Mouse (Mus musculus) mammary gland, adult 2 months (tissue): ENCODE results near the gene Zfp869. TPM values are rescaled to one million over a fixed set of nuclear protein-coding genes. Genes with fewer than 3 reads are reported as not detected.

Experiments
- polyA plus RNA-seq: library from polyadenylated mRNA; depleted of rRNA; stranded (reverse); fragments of >200 nt; gene quantifications from 2 replicates; pipeline ENCODE4 v1.2.3, GENCODE M21; 2012; ENCODE audit warnings: low replicate concordance; rRNA removed

Gene Zfp869
- polyA plus RNA-seq: 1.5 and 4.1 TPM in 2 replicates

DNA sequence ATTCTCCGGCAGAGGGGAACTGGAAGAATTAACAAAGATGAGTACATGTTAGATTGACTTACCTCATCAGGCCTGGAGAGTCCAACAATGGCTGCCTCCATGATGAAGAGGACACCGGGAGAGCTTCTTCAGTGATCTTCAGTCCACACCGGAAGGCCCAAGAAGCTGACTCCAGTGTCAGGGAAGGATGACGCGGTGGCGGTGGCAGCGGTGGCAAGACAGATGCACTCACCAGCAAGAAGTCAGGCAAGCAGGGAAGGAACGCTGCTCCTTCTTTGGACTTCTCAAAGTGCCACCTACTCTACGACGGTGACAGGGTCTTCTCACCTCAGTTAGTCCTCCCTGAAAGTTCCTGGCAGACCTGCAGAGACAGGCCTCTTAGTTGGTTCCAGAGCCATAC is at the start of gene Zfp869:
Zfp869 (minus strand) TSS at position 101 of the 400 bp plus-strand sequence.

DNA sequence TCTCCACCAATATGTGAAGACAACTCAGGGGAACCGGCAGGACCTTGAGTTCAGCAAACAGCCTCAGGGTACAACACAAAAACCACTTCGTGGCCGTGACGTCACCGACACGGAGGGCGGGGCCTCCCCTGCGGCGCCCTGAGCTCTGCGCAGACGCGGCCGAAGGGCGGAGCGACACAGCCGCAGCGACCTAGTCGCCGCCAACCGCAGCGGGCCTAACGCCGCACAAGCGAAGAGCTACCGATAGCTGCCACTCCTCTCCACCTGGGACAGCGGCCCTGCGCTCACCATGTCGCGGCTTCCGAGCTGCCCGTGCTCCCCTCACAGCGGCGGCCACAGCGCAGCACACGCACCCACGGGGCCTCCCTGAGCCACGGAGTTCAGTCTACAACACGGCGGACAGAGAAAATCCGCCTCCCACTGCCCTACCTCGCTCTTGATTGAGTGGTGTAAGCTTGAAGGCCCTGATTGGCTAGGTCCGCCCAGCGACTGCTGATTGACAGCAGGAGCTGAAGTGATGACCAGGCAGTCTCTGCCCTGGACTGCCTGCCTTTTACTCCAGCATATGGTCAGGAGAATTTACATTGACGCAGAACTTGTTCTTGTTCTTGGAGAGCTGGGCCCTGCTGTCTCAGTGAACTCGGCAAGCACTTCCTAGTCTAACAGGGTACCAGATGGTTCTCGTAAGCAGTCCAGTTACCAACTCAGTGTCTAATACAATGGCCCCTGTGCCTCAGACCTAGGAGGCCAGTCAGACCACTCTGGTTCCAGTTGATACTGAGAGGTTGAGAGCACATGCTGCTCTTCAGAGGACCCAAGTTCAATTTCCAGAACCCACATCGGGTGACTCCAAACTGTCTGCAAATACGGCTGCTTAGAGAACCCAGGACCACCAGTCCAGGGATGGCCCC is 39.3 kb upstream of the Zfp869 start, which contains the start of gene Zfp963:
Zfp963 (minus strand) TSS at position 427 of the 911 bp plus-strand sequence.

Other genes with a start within 250 kb of the Zfp869 start
- gene Gm7697, start 187.7 kb downstream of the Zfp869 start, polyA plus RNA-seq: not detected in 2 replicates
- gene Zfp868, start 85.2 kb downstream of the Zfp869 start, polyA plus RNA-seq: 3.2 and 6.4 TPM in 2 replicates
- 0.47 and 1.5 TPM in 2 replicates for gene Zfp964, start 56.2 kb downstream of the Zfp869 start, polyA plus RNA-seq
- 1.3 and 3.4 TPM in 2 replicates for gene Zfp963, start 39.2 kb upstream of the Zfp869 start, polyA plus RNA-seq
- not detected in 2 replicates for gene Gm20422, start 64.2 kb upstream of the Zfp869 start, polyA plus RNA-seq
- 77.1 and 111 TPM in 2 replicates for gene Atp13a1, start 80.4 kb upstream of the Zfp869 start, polyA plus RNA-seq
- gene Zfp866, start 80.5 kb upstream of the Zfp869 start, polyA plus RNA-seq: 8.3 and 14.9 TPM in 2 replicates
- gene Gmip, start 98.0 kb upstream of the Zfp869 start, polyA plus RNA-seq: 73.6 and 132 TPM in 2 replicates
- 3.2 and 4.7 TPM in 2 replicates for gene Lpar2, start 111.7 kb upstream of the Zfp869 start, polyA plus RNA-seq
- gene Pbx4, start 121.8 kb upstream of the Zfp869 start, polyA plus RNA-seq: 1.9 and 4.0 TPM in 2 replicates
- gene Cilp2, start 177.0 kb upstream of the Zfp869 start, polyA plus RNA-seq: 0.17 and 0.31 TPM in 2 replicates
- gene Tssk6, start 191.5 kb upstream of the Zfp869 start, polyA plus RNA-seq: 1.0 and 2.1 TPM in 2 replicates
- gene Ndufa13, start 191.8 kb upstream of the Zfp869 start, polyA plus RNA-seq: 129 and 145 TPM in 2 replicates
- 6.6 and 13.7 TPM in 2 replicates for gene Yjefn3, start 192.0 kb upstream of the Zfp869 start, polyA plus RNA-seq